10 mouse cellular contexts compared by ENCODE assay signal in genomic region chr5:5211034-5211779, GRCm38 (mm10).
DNase-seq lines count a peak whose midpoint lies in the region; ATAC-seq lines count a peak whose summit lies in the region.
"Had no signal": no experiment of that assay in that cellular context is flagged by ENCODE, and none has a peak within 500 bp of the region (broad histone marks: within the 10 kb centered on the region; RNA-seq: fewer than 3 reads in every experiment).

No protein-coding gene starts in this region.

- no peaks in the 10 kb centered on the region for H3K9me3 ChIP-seq in forebrain, embryonic 13.5 days (replicated peaks)
- no peaks in the 10 kb centered on the region for H3K9me3 ChIP-seq in forebrain, embryonic 12.5 days
- H3K9me3 ChIP-seq in intestine, embryonic 16.5 days (ENCODE audit: control insufficient read depth, low read length): no peaks in the 10 kb centered on the region

- WGBS in forebrain, embryonic 13.5 days: 63% methylated on average over 7 of the region's 7 CpGs
- WGBS in forebrain, embryonic 12.5 days: 67% methylated on average over 7 of the region's 7 CpGs
- WGBS in intestine, embryonic 16.5 days: 38% methylated on average over 7 of the region's 7 CpGs

- no peaks in the 10 kb centered on the region for H3K27me3 ChIP-seq in forebrain, embryonic 13.5 days
- no peaks in the 10 kb centered on the region for H3K27me3 ChIP-seq in forebrain, embryonic 12.5 days
- no peaks in the 10 kb centered on the region for H3K27me3 ChIP-seq in intestine, embryonic 16.5 days (replicated peaks; ENCODE audit: control insufficient read depth, insufficient read depth, low read length)

- no peak overlapping the region for H3K27ac ChIP-seq in forebrain, embryonic 13.5 days
- H3K27ac ChIP-seq in forebrain, embryonic 12.5 days: no peak overlapping the region
- H3K27ac ChIP-seq in intestine, embryonic 16.5 days (ENCODE audit: low read length): no peak overlapping the region

- no peaks in the 10 kb centered on the region for H3K36me3 ChIP-seq in forebrain, embryonic 13.5 days (ENCODE audit: poor library complexity, severe bottlenecking)
- no peaks in the 10 kb centered on the region for H3K36me3 ChIP-seq in forebrain, embryonic 12.5 days (replicated peaks)
- no peaks in the 10 kb centered on the region for H3K36me3 ChIP-seq in intestine, embryonic 16.5 days (ENCODE audit: control insufficient read depth, insufficient read depth, low read length)

- peak; percentile 13 for DNase-seq in c-Kit-positive CD71-positive TER-119-negative erythroid progenitor cells, embryonic 14.5 days (ENCODE audit: low read depth)
- peak; percentile 10 for DNase-seq in lung, postnatal 14 days
- DNase-seq in gastrocnemius, adult 18-20 months (ENCODE audit: low spot score): no peak
- no peak for DNase-seq in MN1 (ENCODE audit: low spot score)
- DNase-seq in thymus, postnatal 36 days: no peak
- DNase-seq: cerebellum, adult 8-10 months; kidney, postnatal 4 days had no signal

- no peak overlapping the region for H3K4me3 ChIP-seq in forebrain, embryonic 13.5 days
- H3K4me3 ChIP-seq in forebrain, embryonic 12.5 days (replicated peaks): no peak overlapping the region
- H3K4me3 ChIP-seq in intestine, embryonic 16.5 days (ENCODE audit: low read length): no peak overlapping the region

- H3K9ac ChIP-seq in forebrain, embryonic 13.5 days: no peak overlapping the region
- H3K9ac ChIP-seq in forebrain, embryonic 12.5 days: no peak overlapping the region
- H3K9ac ChIP-seq in intestine, embryonic 16.5 days (ENCODE audit: low read depth, low read length): no peak overlapping the region

- no peak overlapping the region for H3K4me2 ChIP-seq in forebrain, embryonic 13.5 days
- H3K4me2 ChIP-seq in forebrain, embryonic 12.5 days: no peak overlapping the region
- H3K4me2 ChIP-seq in intestine, embryonic 16.5 days (ENCODE audit: low read depth, low read length): no peak overlapping the region

- H3K4me1 ChIP-seq in forebrain, embryonic 13.5 days: peaks cover 6% of the 10 kb centered on the region; the same call in 1 of the 2 replicates
- no peaks in the 10 kb centered on the region for H3K4me1 ChIP-seq in forebrain, embryonic 12.5 days
- H3K4me1 ChIP-seq in intestine, embryonic 16.5 days (ENCODE audit: control insufficient read depth, insufficient read depth, low read length): no peaks in the 10 kb centered on the region

- ATAC-seq in forebrain, embryonic 13.5 days: peak; percentile 43; the same call in 1 of the 2 replicates
- no peak for ATAC-seq in forebrain, embryonic 12.5 days (ENCODE audit: low FRiP score)
- ATAC-seq in intestine, embryonic 16.5 days: peak; percentile 96

Comparison
In these comparisons a context has a peak if more than half of its experiments do, and no peak if none do; other contexts are left out.
1. DNase-seq: peak in c-Kit-positive CD71-positive TER-119-negative erythroid progenitor cells, embryonic 14.5 days (single experiment) and lung, postnatal 14 days (single experiment); none in gastrocnemius, adult 18-20 months (single experiment), MN1 (single experiment) and thymus, postnatal 36 days (0 of 2).